Mouse (Mus musculus) heart, postnatal 0 days (tissue): ENCODE data around the gene Prrg2. TPM values are rescaled to one million over a fixed set of nuclear protein-coding genes. Genes with fewer than 3 reads are reported as not detected.
A peak's percentile ranks its signal among the peaks of the same experiment; 100 is the strongest.

ENCODE experiments used
- ATAC-seq: fragments of 200-750 bp; cut with Nextera tagmentation; 2 replicates; pipeline ENCODE4 v1.8.0; 2017; ENCODE audit warnings: low read depth, moderate number of reproducible peaks, moderate library complexity; ENCODE audit not compliant: insufficient read depth
- DNase-seq: peaks from one replicate; pipeline ENCODE4 v3.0.0-alpha.2; 2016; ENCODE audit warnings: low spot score
- H3K27ac ChIP-seq: fragments of 300-500 bp; sonication (generic); 2 replicates; pipeline ENCODE4 v1.5.1; 2014; ENCODE audit warnings: low read depth, mild to moderate bottlenecking
- H3K27me3 ChIP-seq: fragments of 300-500 bp; sonication (generic); 2 replicates; pipeline ENCODE4 v1.6.1; 2014; ENCODE audit warnings: low read length, mixed read lengths; ENCODE audit not compliant: control insufficient read depth, insufficient read depth
- H3K36me3 ChIP-seq: fragments of 300-500 bp; sonication (generic); replicated peaks from 2 replicates; pipeline ENCODE4 v1.6.1; 2014; ENCODE audit warnings: low read length, mixed read lengths; ENCODE audit not compliant: control insufficient read depth, insufficient read depth
- H3K4me1 ChIP-seq: fragments of 300-500 bp; sonication (generic); 2 replicates; pipeline ENCODE4 v1.6.1; 2014; ENCODE audit warnings: antibody characterized with exemption; ENCODE audit not compliant: control insufficient read depth, insufficient read depth
- H3K4me2 ChIP-seq: fragments of 300-500 bp; sonication (generic); 2 replicates; pipeline ENCODE4 v1.6.1; 2014; ENCODE audit warnings: low read depth, mild to moderate bottlenecking, low read length, moderate library complexity
- H3K4me3 ChIP-seq: fragments of 300-500 bp; sonication (generic); 2 replicates; pipeline ENCODE4 v1.5.1; 2014; ENCODE audit warnings: low read depth, low read length
- H3K9ac ChIP-seq: fragments of 300-500 bp; sonication (generic); replicated peaks from 2 replicates; pipeline ENCODE4 v1.6.1; 2014; ENCODE audit warnings: low read depth, low read length, mixed read lengths
- H3K9me3 ChIP-seq: fragments of 300-500 bp; sonication (generic); replicated peaks from 2 replicates; pipeline ENCODE4 v1.6.1; 2016; ENCODE audit warnings: low read length; ENCODE audit not compliant: control insufficient read depth
- CTCF ChIP-seq: IDR thresholded peaks from 2 replicates; pipeline ENCODE4 v1.5.1; 2016; ENCODE audit warnings: antibody characterized with exemption, control low read depth, low read depth
- EP300 ChIP-seq: IDR thresholded peaks from 2 replicates; pipeline ENCODE4 v1.6.1; 2016; ENCODE audit warnings: antibody characterized with exemption, low read depth
- WGBS: fragments of 180-500 bp; shearing (Covaris S2); extraction: QIAGEN DNeasy Blood & Tissue Kit; methylation state at CpG from one replicate; pipeline ENCODE4 v1.1.7; 2014; 5-methylcytosine and 5-hydroxymethylcytosine counted together
- polyA plus RNA-seq: library from polyadenylated mRNA; unstranded; fragments of >200 nt; fragmentation: Nextera tagmentation; extraction: Ambion mirVana; gene quantifications from 2 replicates; pipeline ENCODE4 v1.2.1, GENCODE M21; 2015
- total RNA-seq: library from RNA; depleted of rRNA; stranded (reverse); fragments of >200 nt; gene quantifications from 2 replicates; pipeline ENCODE4 v1.2.3, GENCODE M21; 2014; ENCODE audit warnings: low replicate concordance

Prrg2 gene
- total and polyA plus RNA-seq, 2 experiments from 2014 or later: 13.3 to 22.0 TPM

DNA sequence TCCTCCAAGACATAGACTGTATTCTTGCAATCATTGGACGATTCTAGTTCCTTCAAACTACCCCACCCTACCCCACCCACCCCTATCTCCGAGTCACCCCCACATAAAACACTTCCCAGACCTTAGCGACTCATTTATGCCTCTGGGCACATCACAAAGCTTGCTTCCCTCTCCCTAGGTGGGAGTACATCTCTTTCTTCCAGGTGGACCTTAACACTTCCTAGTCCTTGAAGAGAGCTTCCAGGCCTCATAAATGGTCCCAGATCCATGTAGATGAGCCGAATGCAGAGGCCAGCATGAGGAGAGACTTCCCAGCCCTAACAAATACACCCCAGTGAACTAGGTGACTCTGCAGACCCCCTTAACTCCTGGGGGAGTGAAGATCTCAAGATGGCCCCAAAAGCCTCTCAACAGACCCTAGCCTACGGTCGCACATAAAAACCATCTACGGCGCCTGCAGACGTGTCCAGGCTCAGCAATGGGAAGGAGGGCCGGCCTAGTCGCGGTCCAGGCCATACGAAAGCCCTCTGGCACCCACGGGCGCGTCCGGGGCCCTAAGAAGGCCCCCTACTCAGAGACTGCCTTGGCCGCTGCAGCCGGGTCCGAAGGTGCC is 47.0 kb downstream of the Prrg2 start:
- H3K36me3 ChIP-seq: peaks cover 31% of the 10 kb centered on the region
- no peak for ATAC-seq
- peak overlapping the region; percentile 100 for H3K27ac ChIP-seq

DNA sequence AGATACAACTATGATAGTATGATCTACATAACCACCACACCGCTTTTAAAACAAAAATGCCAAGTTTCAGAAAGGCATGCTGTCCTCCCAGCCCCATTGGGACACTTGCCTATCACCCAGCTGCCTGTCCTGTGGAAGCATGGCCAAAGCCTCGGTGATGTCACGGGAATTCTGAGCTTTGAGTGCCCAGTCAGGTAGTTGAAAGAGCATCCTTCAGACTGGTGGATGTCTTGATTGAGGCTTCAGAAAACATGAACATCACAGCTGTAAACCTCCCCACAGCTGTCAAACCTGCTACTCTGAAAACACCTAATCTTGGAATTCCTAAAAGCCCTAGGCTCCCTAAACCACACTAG is 48.4 kb downstream of the Prrg2 start:
- WGBS: 86% methylated on average over 3 of the region's 3 CpGs
- no peaks in the 10 kb centered on the region for H3K27me3 ChIP-seq

More for the DNA sequence above, 47.0 kb downstream of the Prrg2 start:
- no peak for TF ChIP-seq EP300
- no peak for TF ChIP-seq CTCF
- no peak for DNase-seq
- peak overlapping the region; percentile 96 for H3K9ac ChIP-seq
- H3K9me3 ChIP-seq: no peaks in the 10 kb centered on the region
- peaks cover 9% of the 10 kb centered on the region for H3K4me1 ChIP-seq
- H3K4me3 ChIP-seq: peak overlapping the region; percentile 95
- peak overlapping the region; percentile 75 for H3K4me2 ChIP-seq
- WGBS: under 1% methylated on average over 16 of the region's 20 CpGs
- H3K27me3 ChIP-seq: no peaks in the 10 kb centered on the region

DNA sequence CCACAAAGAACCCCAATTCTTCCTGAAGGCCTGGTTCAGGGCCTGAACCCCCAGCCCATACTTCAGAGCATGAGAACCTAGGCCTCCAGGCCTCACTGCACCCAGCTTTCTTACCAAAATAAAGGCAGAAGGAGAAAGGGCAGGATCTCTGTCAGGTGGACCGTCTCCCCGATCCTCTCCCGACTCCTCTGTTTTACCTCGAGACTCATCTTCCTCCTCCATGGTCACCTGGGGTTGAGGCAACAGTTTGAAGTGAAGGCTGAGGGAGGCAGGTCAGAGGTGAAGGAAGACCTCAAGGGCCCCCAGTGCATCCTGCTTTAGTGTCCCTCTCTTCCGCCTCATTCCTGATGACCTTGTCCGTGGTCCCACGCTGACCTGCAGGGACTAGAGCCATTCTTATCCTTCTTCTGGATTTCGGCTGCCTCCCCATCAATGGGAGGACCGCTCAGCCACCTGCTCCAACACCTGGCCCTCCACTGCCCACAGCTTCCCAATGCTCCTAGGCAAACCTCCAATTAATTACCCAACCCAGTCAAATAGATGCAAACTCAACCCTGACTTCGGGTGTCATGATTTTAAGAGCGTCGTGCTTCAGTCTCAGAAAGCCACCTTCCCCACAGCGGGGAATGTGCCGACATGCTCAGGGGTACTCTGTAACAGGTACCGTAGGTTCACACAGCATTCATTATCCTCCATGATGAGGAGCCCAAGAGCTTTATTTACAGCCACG is 48.9 kb downstream of the Prrg2 start:
- H3K27ac ChIP-seq: no peak overlapping the region
- H3K4me2 ChIP-seq: no peak overlapping the region
- TF ChIP-seq CTCF (no peak), EP300 (no peak)
- H3K9me3 ChIP-seq: no peaks in the 10 kb centered on the region
- 91% methylated on average over 16 of the region's 16 CpGs for WGBS
- H3K4me1 ChIP-seq: peaks cover 9% of the 10 kb centered on the region
- DNase-seq: no peak
- ATAC-seq: no peak
- H3K9ac ChIP-seq: no peak overlapping the region
- peaks cover 46% of the 10 kb centered on the region for H3K36me3 ChIP-seq
- no peaks in the 10 kb centered on the region for H3K27me3 ChIP-seq
- H3K4me3 ChIP-seq: no peak overlapping the region

More for the DNA sequence above, 48.4 kb downstream of the Prrg2 start:
- Histone ChIP-seq H3K36me3 (peaks cover 41% of the 10 kb centered on the region), H3K9ac (no peak overlapping the region), H3K4me1 (peaks cover 9% of the 10 kb centered on the region), H3K4me2 (no peak overlapping the region), H3K4me3 (no peak overlapping the region), H3K9me3 (no peaks in the 10 kb centered on the region), H3K27ac (no peak overlapping the region)
- TF ChIP-seq EP300: no peak
- no peak for TF ChIP-seq CTCF
- ATAC-seq: no peak
- no peak for DNase-seq

DNA sequence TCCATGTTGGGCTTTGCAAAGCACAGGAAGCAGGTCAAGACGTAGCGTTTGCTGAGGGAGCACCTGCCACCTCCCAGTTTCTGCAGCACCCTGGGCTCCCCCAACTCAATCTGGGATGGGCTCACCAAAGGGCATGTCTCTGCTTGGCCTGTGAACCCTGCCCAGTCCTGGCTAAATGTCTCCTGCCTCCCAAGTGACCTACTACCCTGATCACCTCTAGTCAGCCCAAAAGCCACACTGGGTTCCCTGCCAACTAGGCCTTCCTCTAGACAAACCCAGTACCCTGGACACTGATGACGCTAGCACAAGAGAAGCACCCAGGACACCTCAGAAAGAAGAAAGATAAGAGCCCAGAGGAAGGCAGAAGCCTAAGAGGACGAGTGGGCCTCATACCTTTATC is 49.7 kb downstream of the Prrg2 start:
- no peak overlapping the region for H3K9ac ChIP-seq
- no peak overlapping the region for H3K27ac ChIP-seq

GRCm38 (mm10) chr7:45012011-45012410 is 50.5 kb downstream of the Prrg2 start:
- no peak overlapping the region for H3K27ac ChIP-seq
- no peak overlapping the region for H3K4me2 ChIP-seq
- peaks cover 9% of the 10 kb centered on the region for H3K4me1 ChIP-seq
- H3K36me3 ChIP-seq: peaks cover 61% of the 10 kb centered on the region
- no peaks in the 10 kb centered on the region for H3K9me3 ChIP-seq
- H3K4me3 ChIP-seq: no peak overlapping the region
- H3K27me3 ChIP-seq: no peaks in the 10 kb centered on the region
- ATAC-seq (no peak), DNase-seq (no peak)
- TF ChIP-seq CTCF (no peak), EP300 (no peak)
- H3K9ac ChIP-seq: no peak overlapping the region
- 96% methylated on average over 6 of the region's 6 CpGs for WGBS

More for the DNA sequence above, 49.7 kb downstream of the Prrg2 start:
- Histone ChIP-seq H3K27me3 (no peaks in the 10 kb centered on the region), H3K4me1 (peaks cover 9% of the 10 kb centered on the region), H3K9me3 (no peaks in the 10 kb centered on the region), H3K4me2 (no peak overlapping the region), H3K36me3 (peaks cover 53% of the 10 kb centered on the region), H3K4me3 (no peak overlapping the region)
- WGBS: 69% methylated on average over 4 of the region's 4 CpGs
- DNase-seq: no peak
- no peak for ATAC-seq
- no peak for TF ChIP-seq EP300
- no peak for TF ChIP-seq CTCF

GRCm38 (mm10) chr7:45008411-45008810 is 54.1 kb downstream of the Prrg2 start:
- Histone ChIP-seq H3K36me3 (peaks cover 95% of the 10 kb centered on the region), H3K27ac (no peak overlapping the region), H3K9me3 (no peaks in the 10 kb centered on the region), H3K27me3 (no peaks in the 10 kb centered on the region), H3K4me2 (no peak overlapping the region), H3K4me1 (no peaks in the 10 kb centered on the region), H3K4me3 (no peak overlapping the region), H3K9ac (no peak overlapping the region)
- TF ChIP-seq CTCF (no peak), EP300 (no peak)
- DNase-seq: no peak
- 92% methylated on average over 19 of the region's 19 CpGs for WGBS
- no peak for ATAC-seq
